Mouse (Mus musculus): ENCODE measurements around the gene Abcg5. TPM values are rescaled to one million over a fixed set of nuclear protein-coding genes. Genes with fewer than 3 reads are reported as not detected.

The Abcg5 gene
- total and polyA plus RNA-seq, 2 experiments from 2014 or later = 1.2 to 1.5 TPM

DNA sequence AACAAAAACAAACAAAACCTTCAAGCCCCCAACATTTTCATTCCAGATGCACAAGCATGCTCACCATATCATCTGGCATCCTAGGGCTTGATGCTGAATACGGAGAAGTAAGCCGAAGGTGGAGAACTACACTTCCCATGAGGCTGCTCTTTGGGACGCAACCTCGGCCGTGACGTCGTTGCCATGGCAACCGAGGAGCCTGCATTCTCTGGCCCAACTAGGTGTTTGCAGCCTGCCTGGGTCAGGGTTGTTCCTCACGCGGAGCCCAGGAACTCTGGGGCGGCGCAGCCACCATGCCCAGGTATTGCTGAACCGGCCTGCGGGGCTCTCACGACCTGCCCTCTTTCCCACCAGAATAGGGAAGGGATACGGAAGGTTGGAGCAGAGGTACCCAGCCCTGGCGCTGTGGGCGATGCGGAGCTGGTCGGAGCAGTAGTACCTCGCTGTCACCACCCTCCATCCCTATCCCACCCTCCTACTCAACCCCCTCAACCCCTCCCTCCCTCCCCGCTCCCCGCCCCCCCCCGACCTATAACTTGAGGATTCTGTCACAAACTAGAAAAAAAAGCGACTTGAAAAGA, 56.4 kb downstream of the Abcg5 start, which contains the start of gene Dync2li1:
Gene Dync2li1 (plus strand): TSS at position 221 of the 581 bp plus-strand sequence.
- peak within 1 kb of the TSS; percentile 71 for H3K4me2 ChIP-seq (ENCODE audit: low read depth)
- no peak for TF ChIP-seq CTCF (IDR thresholded peaks at IDR 0.05; ENCODE audit: low read depth)
- H3K9ac ChIP-seq = peak within 1 kb of the TSS; percentile 66
- H3K4me3 ChIP-seq (ENCODE audit: low read depth, low read length) = peak within 1 kb of the TSS; percentile 68
- H3K27ac ChIP-seq (ENCODE audit: low read depth, low read length) = peak within 1 kb of the TSS; percentile 64
- DNase-seq = peak; percentile 98
- H3K4me1 ChIP-seq (ENCODE audit: insufficient read depth) = peaks cover 6% of the 10 kb centered on the region; the same call in 1 of the 2 replicates
- H3K27me3 ChIP-seq (ENCODE audit: insufficient read depth, low read length) = no peaks in the 10 kb centered on the region
- 2% methylated on average over 24 of the region's 25 CpGs for WGBS
- peak; percentile 98 for ATAC-seq
- H3K9me3 ChIP-seq (ENCODE audit: low read length) = no peaks in the 10 kb centered on the region
- H3K36me3 ChIP-seq (ENCODE audit: insufficient read depth) = no peaks in the 10 kb centered on the region

DNA sequence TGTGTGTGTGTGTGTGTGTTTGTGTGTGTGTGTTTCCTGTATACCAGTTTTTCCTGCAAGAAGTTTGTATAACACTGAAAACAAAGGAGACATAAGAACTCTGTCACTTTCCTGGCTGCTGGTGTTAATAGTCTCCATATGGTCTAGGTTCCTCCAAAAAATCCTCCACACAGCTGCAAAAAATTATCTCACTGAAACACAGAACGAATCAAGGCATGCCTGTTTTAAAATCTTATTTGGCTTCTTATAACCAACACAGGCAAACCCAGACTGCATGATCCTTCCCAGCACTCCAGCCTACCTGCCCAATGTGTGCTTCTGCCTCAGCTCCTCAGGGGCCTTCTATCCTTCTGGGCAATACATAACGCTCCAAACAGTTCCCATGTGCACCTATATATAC, 59.9 kb downstream of the Abcg5 start:
- ATAC-seq = no peak
- WGBS = 68% methylated on average over 2 of the region's 2 CpGs
- Histone ChIP-seq H3K9ac (no peak overlapping the region), H3K27me3 (ENCODE audit: insufficient read depth, low read length) (no peaks in the 10 kb centered on the region), H3K27ac (ENCODE audit: low read depth, low read length) (no peak overlapping the region), H3K4me2 (ENCODE audit: low read depth) (no peak overlapping the region), H3K9me3 (ENCODE audit: low read length) (no peaks in the 10 kb centered on the region), H3K4me3 (ENCODE audit: low read depth, low read length) (no peak overlapping the region), H3K36me3 (ENCODE audit: insufficient read depth) (no peaks in the 10 kb centered on the region), H3K4me1 (ENCODE audit: insufficient read depth) (peaks cover 6% of the 10 kb centered on the region; the same call in 1 of the 2 replicates)
- no peak for TF ChIP-seq CTCF (IDR thresholded peaks at IDR 0.05; ENCODE audit: low read depth)
- DNase-seq = no peak

DNA sequence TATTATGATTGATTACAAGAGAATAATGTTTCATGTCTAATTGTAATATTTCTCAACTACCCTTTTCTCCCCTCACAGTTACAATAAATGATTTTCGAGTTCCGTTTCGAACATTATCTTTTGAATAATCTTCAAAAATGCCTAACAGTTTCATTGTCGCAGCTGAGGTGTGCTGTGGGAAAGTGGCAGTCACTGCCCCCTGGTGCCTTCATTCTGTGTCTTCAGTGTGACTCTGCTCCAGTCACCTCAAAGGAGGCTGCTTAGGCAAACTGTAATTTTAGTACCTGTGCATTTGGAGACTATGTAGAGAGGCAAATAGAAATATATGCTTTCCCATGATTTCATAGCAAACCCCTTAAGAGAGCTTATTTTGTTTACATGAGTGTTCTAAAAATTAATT, 60.8 kb downstream of the Abcg5 start:
- TF ChIP-seq CTCF (IDR thresholded peaks at IDR 0.05; ENCODE audit: low read depth) = peak; percentile 41
- no peak overlapping the region for H3K27ac ChIP-seq (ENCODE audit: low read depth, low read length)
- H3K4me1 ChIP-seq (ENCODE audit: insufficient read depth) = peaks cover 4% of the 10 kb centered on the region; the same call in 1 of the 2 replicates
- no peaks in the 10 kb centered on the region for H3K36me3 ChIP-seq (ENCODE audit: insufficient read depth)
- ATAC-seq (no peak), DNase-seq (no peak)
- H3K27me3 ChIP-seq (ENCODE audit: insufficient read depth, low read length) = no peaks in the 10 kb centered on the region
- H3K9ac ChIP-seq = no peak overlapping the region
- 80% methylated on average over 4 of the region's 4 CpGs for WGBS
- no peak overlapping the region for H3K4me3 ChIP-seq (ENCODE audit: low read depth, low read length)
- H3K9me3 ChIP-seq (ENCODE audit: low read length) = no peaks in the 10 kb centered on the region
- no peak overlapping the region for H3K4me2 ChIP-seq (ENCODE audit: low read depth)

DNA sequence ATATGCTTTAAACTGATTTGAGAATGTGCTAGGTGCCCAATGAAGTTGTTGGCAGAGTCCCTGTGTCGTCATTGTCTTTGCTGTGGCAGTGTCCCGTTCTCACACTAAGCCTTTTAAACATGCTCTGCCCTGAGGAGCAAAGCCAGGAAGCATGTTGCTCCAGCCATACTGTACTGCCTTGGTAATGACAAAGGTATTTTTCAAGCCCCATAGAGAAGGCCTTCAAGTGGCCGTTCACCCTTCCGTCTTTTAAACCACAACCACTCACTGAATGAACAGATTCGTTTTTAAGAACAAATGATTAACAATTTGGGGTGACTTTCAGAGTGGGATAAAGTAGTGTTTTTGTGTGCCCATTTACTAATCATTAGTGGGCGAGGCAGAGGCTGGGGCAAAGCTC, 61.6 kb downstream of the Abcg5 start:
- Histone ChIP-seq H3K9ac (no peak overlapping the region), H3K36me3 (ENCODE audit: insufficient read depth) (no peaks in the 10 kb centered on the region), H3K4me3 (ENCODE audit: low read depth, low read length) (no peak overlapping the region), H3K4me2 (ENCODE audit: low read depth) (no peak overlapping the region), H3K4me1 (ENCODE audit: insufficient read depth) (no peaks in the 10 kb centered on the region), H3K27me3 (ENCODE audit: insufficient read depth, low read length) (no peaks in the 10 kb centered on the region), H3K27ac (ENCODE audit: low read depth, low read length) (no peak overlapping the region), H3K9me3 (ENCODE audit: low read length) (no peaks in the 10 kb centered on the region)
- no peak for TF ChIP-seq CTCF (IDR thresholded peaks at IDR 0.05; ENCODE audit: low read depth)
- WGBS = 71% methylated on average over 6 of the region's 6 CpGs
- no peak for DNase-seq
- no peak for ATAC-seq

DNA sequence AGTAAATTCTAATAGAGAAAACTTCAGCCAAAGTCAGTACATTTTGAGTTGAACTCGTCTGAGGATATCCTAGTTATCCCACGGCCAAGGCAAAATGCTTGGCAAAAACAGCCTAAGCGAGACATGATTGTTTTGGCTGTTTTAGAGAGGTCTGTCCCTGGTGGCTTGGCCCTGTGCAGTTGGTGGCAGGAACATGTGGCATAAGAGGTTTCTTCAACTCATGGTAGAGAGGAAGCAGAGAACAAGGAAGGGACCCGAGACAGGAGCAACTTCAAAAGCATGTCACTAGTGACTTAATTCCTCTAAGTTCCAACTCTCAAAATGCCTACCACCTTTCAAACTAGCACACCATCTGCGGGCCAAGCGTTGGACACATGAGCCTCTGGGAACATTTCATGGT, 62.2 kb downstream of the Abcg5 start:
- Histone ChIP-seq H3K4me1 (ENCODE audit: insufficient read depth) (no peaks in the 10 kb centered on the region), H3K4me3 (ENCODE audit: low read depth, low read length) (no peak overlapping the region), H3K36me3 (ENCODE audit: insufficient read depth) (no peaks in the 10 kb centered on the region), H3K4me2 (ENCODE audit: low read depth) (no peak overlapping the region), H3K9ac (no peak overlapping the region), H3K9me3 (ENCODE audit: low read length) (no peaks in the 10 kb centered on the region), H3K27ac (ENCODE audit: low read depth, low read length) (no peak overlapping the region), H3K27me3 (ENCODE audit: insufficient read depth, low read length) (no peaks in the 10 kb centered on the region)
- DNase-seq (no peak), ATAC-seq (no peak)
- 73% methylated on average over 6 of the region's 6 CpGs for WGBS
- no peak for TF ChIP-seq CTCF (IDR thresholded peaks at IDR 0.05; ENCODE audit: low read depth)

DNA sequence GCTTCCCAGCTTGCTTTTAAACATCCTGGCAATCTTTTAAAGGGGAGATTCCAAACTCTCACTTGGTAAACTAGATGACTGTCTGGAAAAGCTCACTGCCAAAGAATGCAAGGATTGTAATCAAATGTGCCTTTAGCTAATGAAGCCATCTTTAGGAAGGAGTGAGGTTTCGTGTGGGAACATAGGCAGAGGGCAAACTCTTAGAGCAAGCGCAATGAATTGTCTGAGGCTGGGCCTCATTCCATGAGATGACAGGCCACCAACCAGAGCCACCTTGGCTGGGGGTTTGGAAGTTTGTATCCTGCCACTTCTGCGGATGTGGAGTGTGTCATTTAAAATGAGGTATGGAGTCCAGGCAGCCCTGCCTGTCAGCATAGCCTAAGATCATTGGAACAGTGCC, 62.7 kb downstream of the Abcg5 start:
- no peak overlapping the region for H3K9ac ChIP-seq
- no peaks in the 10 kb centered on the region for H3K27me3 ChIP-seq (ENCODE audit: insufficient read depth, low read length)
- ATAC-seq (no peak), DNase-seq (no peak)
- WGBS = 64% methylated on average over 3 of the region's 3 CpGs
- H3K9me3 ChIP-seq (ENCODE audit: low read length) = no peaks in the 10 kb centered on the region
- no peak overlapping the region for H3K4me2 ChIP-seq (ENCODE audit: low read depth)
- TF ChIP-seq CTCF (IDR thresholded peaks at IDR 0.05; ENCODE audit: low read depth) = no peak
- H3K4me3 ChIP-seq (ENCODE audit: low read depth, low read length) = no peak overlapping the region
- H3K36me3 ChIP-seq (ENCODE audit: insufficient read depth) = no peaks in the 10 kb centered on the region
- H3K4me1 ChIP-seq (ENCODE audit: insufficient read depth) = no peaks in the 10 kb centered on the region
- H3K27ac ChIP-seq (ENCODE audit: low read depth, low read length) = no peak overlapping the region

DNA sequence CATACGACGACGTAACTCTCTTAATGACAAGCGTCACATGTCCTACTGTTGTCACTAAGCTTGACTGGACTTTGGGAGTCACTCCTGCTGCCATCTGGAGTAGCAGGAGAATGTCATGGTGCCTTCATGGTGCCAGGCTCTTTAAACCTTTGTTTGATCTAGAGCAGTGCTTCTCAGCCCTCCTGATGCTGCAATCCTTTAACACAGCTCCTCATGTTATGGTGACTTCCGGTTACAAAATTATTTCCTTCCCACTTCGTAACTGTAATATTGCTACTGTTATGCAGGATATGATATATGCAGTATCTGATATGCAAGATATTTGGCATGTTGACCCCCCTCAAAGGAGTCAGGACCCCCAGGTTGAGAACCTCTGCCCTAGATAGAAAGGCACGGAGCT, 63.7 kb downstream of the Abcg5 start:
- Histone ChIP-seq H3K27me3 (ENCODE audit: insufficient read depth, low read length) (no peaks in the 10 kb centered on the region), H3K4me2 (ENCODE audit: low read depth) (no peak overlapping the region), H3K9ac (no peak overlapping the region), H3K9me3 (ENCODE audit: low read length) (no peaks in the 10 kb centered on the region), H3K4me1 (ENCODE audit: insufficient read depth) (no peaks in the 10 kb centered on the region), H3K4me3 (ENCODE audit: low read depth, low read length) (no peak overlapping the region), H3K27ac (ENCODE audit: low read depth, low read length) (no peak overlapping the region), H3K36me3 (ENCODE audit: insufficient read depth) (no peaks in the 10 kb centered on the region)
- TF ChIP-seq CTCF (IDR thresholded peaks at IDR 0.05; ENCODE audit: low read depth) = no peak
- no peak for DNase-seq
- no peak for ATAC-seq
- 83% methylated on average over 7 of the region's 7 CpGs for WGBS
